In genomic region chr12:3540871-3541270, GRCm38 (mm10) we compare ENCODE assay signal across 28 mouse cellular contexts.
"Had no signal": no experiment of that assay in that cellular context is flagged by ENCODE, and none has a peak within 500 bp of the region (broad histone marks: within the 10 kb centered on the region; RNA-seq: fewer than 3 reads in every experiment).

No protein-coding gene starts in this region.

- DNase-seq: left cerebral cortex, postnatal 4 days; liver; liver, embryonic 13.5 days; liver, postnatal 0 days; lung, adult 18-20 months; lung, adult 2 months; lung, embryonic 14.5 days; lung, postnatal 10 days; lung, postnatal 14 days; lung, postnatal 36 days; lung, postnatal 4 days; midbrain, embryonic 14.5 days had no signal

- H3K27me3 ChIP-seq: limb, embryonic 12.5 days; limb, embryonic 13.5 days; limb, embryonic 15.5 days; liver, embryonic 12.5 days; liver, embryonic 13.5 days; liver, embryonic 15.5 days; lung, embryonic 15.5 days; midbrain, embryonic 12.5 days; midbrain, embryonic 13.5 days; midbrain, embryonic 15.5 days; neural tube, embryonic 12.5 days had no signal

- H3K4me1 ChIP-seq: limb, embryonic 10.5 days; limb, embryonic 12.5 days; limb, embryonic 13.5 days; liver, embryonic 12.5 days; liver, embryonic 13.5 days; liver, embryonic 15.5 days; lung, embryonic 15.5 days; midbrain, embryonic 12.5 days; midbrain, embryonic 13.5 days; midbrain, embryonic 15.5 days; neural tube, embryonic 12.5 days had no signal

- H3K27ac ChIP-seq: limb, embryonic 10.5 days; limb, embryonic 12.5 days; limb, embryonic 13.5 days; limb, embryonic 15.5 days; liver, embryonic 12.5 days; liver, embryonic 13.5 days; liver, embryonic 14.5 days; liver, embryonic 15.5 days; lung, embryonic 15.5 days; macrophage; midbrain, embryonic 10.5 days; midbrain, embryonic 12.5 days; midbrain, embryonic 13.5 days; midbrain, embryonic 15.5 days; neural tube, embryonic 12.5 days had no signal

- H3K4me3 ChIP-seq: limb, embryonic 10.5 days; limb, embryonic 12.5 days; limb, embryonic 13.5 days; limb, embryonic 15.5 days; liver, embryonic 12.5 days; liver, embryonic 13.5 days; liver, embryonic 15.5 days; lung, embryonic 15.5 days; megakaryocyte, embryonic 14.5 days; midbrain, embryonic 10.5 days; midbrain, embryonic 12.5 days; midbrain, embryonic 13.5 days; midbrain, embryonic 15.5 days; myocyte; neural tube, embryonic 12.5 days had no signal

- H3K36me3 ChIP-seq: limb, embryonic 10.5 days; limb, embryonic 12.5 days; limb, embryonic 13.5 days; limb, embryonic 15.5 days; liver, embryonic 12.5 days; liver, embryonic 13.5 days; liver, embryonic 15.5 days; lung, embryonic 15.5 days; midbrain, embryonic 10.5 days; midbrain, embryonic 12.5 days; midbrain, embryonic 13.5 days; midbrain, embryonic 15.5 days; neural tube, embryonic 12.5 days had no signal

- H3K9me3 ChIP-seq: limb, embryonic 10.5 days; limb, embryonic 12.5 days; limb, embryonic 13.5 days; limb, embryonic 15.5 days; liver, embryonic 12.5 days; liver, embryonic 13.5 days; liver, embryonic 15.5 days; lung, embryonic 15.5 days; megakaryocyte, embryonic 14.5 days; midbrain, embryonic 10.5 days; midbrain, embryonic 12.5 days; midbrain, embryonic 13.5 days; midbrain, embryonic 15.5 days; neural tube, embryonic 12.5 days had no signal
